Mouse (Mus musculus) stomach, embryonic 14.5 days (tissue): Measurements from ENCODE around the gene Arhgdib. TPM values are rescaled to one million over a fixed set of nuclear protein-coding genes. Genes with fewer than 3 reads are reported as not detected.

Experiments used
- ATAC-seq: fragments of 200-750 bp; cut with Nextera tagmentation; 2 replicates; pipeline ENCODE4 v1.8.0; 2017; ENCODE audit warnings: low read depth, moderate TSS enrichment; ENCODE audit not compliant: insufficient number of reproducible peaks, insufficient read depth, low FRiP score
- H3K27ac ChIP-seq: fragments of 300-500 bp; sonication (generic); 2 replicates; pipeline ENCODE4 v1.5.1; 2014; ENCODE audit warnings: mild to moderate bottlenecking, low read length, moderate library complexity, mixed read lengths
- H3K27me3 ChIP-seq: fragments of 300-500 bp; sonication (generic); 2 replicates; pipeline ENCODE4 v1.6.1; 2014; ENCODE audit warnings: low read length, control low read depth, mixed read lengths; ENCODE audit not compliant: control insufficient read depth, insufficient read depth
- H3K36me3 ChIP-seq: fragments of 300-500 bp; sonication (generic); 2 replicates; pipeline ENCODE4 v1.6.1; 2014; ENCODE audit warnings: mild to moderate bottlenecking, control low read depth, low read length, moderate library complexity, mixed read lengths; ENCODE audit not compliant: control insufficient read depth, insufficient read depth
- H3K4me1 ChIP-seq: fragments of 300-500 bp; sonication (generic); 2 replicates; pipeline ENCODE4 v1.6.1; 2014; ENCODE audit warnings: low read length, control low read depth, mixed read lengths; ENCODE audit not compliant: control insufficient read depth, insufficient read depth
- H3K4me2 ChIP-seq: fragments of 300-500 bp; sonication (generic); replicated peaks from 2 replicates; pipeline ENCODE4 v1.6.1; 2014; ENCODE audit warnings: low read depth, low read length, control low read depth
- H3K4me3 ChIP-seq: fragments of 300-500 bp; sonication (generic); 2 replicates; pipeline ENCODE4 v1.5.1; 2014; ENCODE audit warnings: low read depth, low read length, control low read depth
- H3K9ac ChIP-seq: fragments of 300-500 bp; sonication (generic); replicated peaks from 2 replicates; pipeline ENCODE4 v1.6.1; 2014; ENCODE audit warnings: low read depth, mild to moderate bottlenecking, control low read depth, low read length, moderate library complexity, mixed read lengths
- H3K9me3 ChIP-seq: fragments of 300-500 bp; sonication (generic); 2 replicates; pipeline ENCODE4 v1.6.1; 2016; ENCODE audit warnings: low read depth, low read length, control low read depth; ENCODE audit not compliant: control insufficient read depth
- WGBS: fragments of 180-500 bp; shearing (Covaris S2); extraction: QIAGEN DNeasy Blood & Tissue Kit; methylation state at CpG from one replicate; pipeline ENCODE4 v1.1.7; 2014; 5-methylcytosine and 5-hydroxymethylcytosine counted together
- polyA plus RNA-seq: library from polyadenylated mRNA; unstranded; fragments of >200 nt; fragmentation: Nextera tagmentation; extraction: Ambion mirVana; gene quantifications from 2 replicates; pipeline ENCODE4 v1.2.1, GENCODE M21; 2014

Arhgdib gene
- polyA plus RNA-seq, 1 experiment from 2014 or later: 58.0 TPM

GRCm38 (mm10) chr6:136910247-136910890 lies 31.3 kb downstream of the Arhgdib start:
- H3K4me2 ChIP-seq: no peak overlapping the region
- H3K9me3 ChIP-seq: no peaks in the 10 kb centered on the region
- peaks cover 43% of the 10 kb centered on the region for H3K4me1 ChIP-seq
- no peaks in the 10 kb centered on the region for H3K36me3 ChIP-seq
- H3K27me3 ChIP-seq: no peaks in the 10 kb centered on the region
- H3K27ac ChIP-seq: peak overlapping the region; percentile 80
- no peak overlapping the region for H3K4me3 ChIP-seq
- no peak overlapping the region for H3K9ac ChIP-seq
- 54% methylated on average over 9 of the region's 9 CpGs for WGBS
- ATAC-seq: 0 out of 2 replicates have a peak, but pooled peaks have one; percentile 21

DNA sequence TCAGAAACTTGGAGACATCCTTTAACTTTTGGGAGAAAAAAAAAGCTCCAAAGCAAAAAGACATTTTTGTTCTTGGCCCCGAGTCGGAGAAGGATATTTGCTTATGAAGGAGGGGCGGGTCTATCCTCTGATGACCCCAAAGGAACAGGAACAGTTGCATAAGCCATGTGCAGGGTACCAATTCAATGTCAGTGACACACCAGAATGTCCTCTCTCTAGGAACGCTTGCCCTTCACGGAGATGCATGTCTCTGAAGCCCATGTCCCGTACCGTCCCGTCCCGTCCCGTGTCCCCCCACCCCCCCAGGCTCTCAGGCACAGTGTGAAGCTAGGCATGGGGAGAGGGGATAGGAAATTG lies 34.8 kb downstream of the Arhgdib start:
- Histone ChIP-seq H3K9ac (no peak overlapping the region), H3K4me3 (no peak overlapping the region), H3K4me1 (peaks cover 31% of the 10 kb centered on the region), H3K9me3 (no peaks in the 10 kb centered on the region), H3K27me3 (no peaks in the 10 kb centered on the region), H3K27ac (peak overlapping the region; percentile 39; the same call in 1 of the 2 replicates), H3K4me2 (no peak overlapping the region), H3K36me3 (no peaks in the 10 kb centered on the region)
- ATAC-seq: no peak
- 71% methylated on average over 10 of the region's 10 CpGs for WGBS

DNA sequence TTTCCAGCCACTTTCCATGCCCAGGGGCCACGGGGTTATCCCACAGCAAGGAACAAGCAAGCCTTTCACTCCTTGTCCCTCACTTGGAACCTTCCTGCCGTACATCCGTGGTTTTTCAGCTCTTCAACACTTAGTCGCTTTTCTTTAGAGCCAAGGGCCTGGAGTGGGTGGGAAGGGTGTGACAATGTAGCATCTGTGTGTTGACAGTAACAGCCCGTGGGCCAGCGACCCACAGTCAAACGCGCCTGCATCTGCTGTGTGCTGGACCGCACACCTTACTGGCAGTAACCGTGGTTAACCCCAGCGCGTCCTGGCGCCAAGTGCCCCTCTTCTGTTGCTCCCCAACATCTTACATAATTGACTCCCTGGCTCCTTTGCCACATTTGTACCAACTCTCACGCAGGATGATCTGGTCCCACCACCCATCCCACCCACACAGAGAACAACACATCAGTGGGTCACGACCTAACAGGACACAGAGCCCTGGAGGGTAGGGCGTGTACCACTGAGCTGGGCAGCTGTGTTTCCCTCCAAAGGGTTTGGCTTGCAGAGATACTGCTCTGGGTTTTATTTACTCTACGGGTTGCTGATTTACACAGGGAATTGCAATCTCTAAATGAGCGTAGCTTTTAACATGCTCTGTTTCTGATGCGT lies 35.3 kb downstream of the Arhgdib start:
- Histone ChIP-seq H3K4me2 (no peak overlapping the region), H3K36me3 (no peaks in the 10 kb centered on the region), H3K9ac (no peak overlapping the region), H3K4me3 (no peak overlapping the region), H3K27me3 (no peaks in the 10 kb centered on the region), H3K4me1 (peaks cover 31% of the 10 kb centered on the region), H3K9me3 (no peaks in the 10 kb centered on the region), H3K27ac (peak overlapping the region; percentile 39; the same call in 1 of the 2 replicates)
- WGBS: 71% methylated on average over 19 of the region's 19 CpGs
- no peak for ATAC-seq

DNA sequence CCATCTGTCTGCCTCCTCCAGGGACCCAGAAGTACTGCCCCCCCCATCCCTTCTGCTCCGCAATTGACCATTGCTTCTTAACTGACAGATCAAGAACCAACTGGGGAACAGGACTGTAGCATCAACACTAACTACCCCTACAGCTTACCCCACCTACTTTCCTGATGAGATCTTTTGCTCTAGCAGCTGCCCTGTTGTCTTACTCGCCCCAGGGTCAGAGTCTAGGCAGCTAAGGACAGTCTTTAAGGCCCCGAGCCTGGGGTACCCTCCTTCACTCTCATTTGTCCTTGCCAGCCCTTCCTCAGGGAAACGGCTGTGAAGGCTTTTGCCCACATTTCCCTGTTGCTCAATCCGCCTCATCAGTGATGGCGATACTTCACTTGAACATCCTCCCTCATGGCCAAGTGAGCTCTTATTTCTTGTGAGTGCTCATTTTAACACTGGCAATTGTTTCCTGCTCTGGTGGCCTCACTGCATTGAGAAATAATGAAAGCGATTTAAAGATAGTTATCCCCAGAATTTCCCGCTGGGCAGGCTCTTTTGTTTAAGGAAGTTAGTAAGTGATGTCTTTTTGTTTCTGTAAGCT lies 37.7 kb downstream of the Arhgdib start:
- no peaks in the 10 kb centered on the region for H3K36me3 ChIP-seq
- H3K4me2 ChIP-seq: no peak overlapping the region
- H3K9me3 ChIP-seq: no peaks in the 10 kb centered on the region
- no peak overlapping the region for H3K4me3 ChIP-seq
- no peak overlapping the region for H3K9ac ChIP-seq
- H3K27ac ChIP-seq: no peak overlapping the region
- H3K4me1 ChIP-seq: peaks cover 8% of the 10 kb centered on the region; the same call in 1 of the 2 replicates
- no peak for ATAC-seq
- 67% methylated on average over 8 of the region's 8 CpGs for WGBS
- H3K27me3 ChIP-seq: no peaks in the 10 kb centered on the region

DNA sequence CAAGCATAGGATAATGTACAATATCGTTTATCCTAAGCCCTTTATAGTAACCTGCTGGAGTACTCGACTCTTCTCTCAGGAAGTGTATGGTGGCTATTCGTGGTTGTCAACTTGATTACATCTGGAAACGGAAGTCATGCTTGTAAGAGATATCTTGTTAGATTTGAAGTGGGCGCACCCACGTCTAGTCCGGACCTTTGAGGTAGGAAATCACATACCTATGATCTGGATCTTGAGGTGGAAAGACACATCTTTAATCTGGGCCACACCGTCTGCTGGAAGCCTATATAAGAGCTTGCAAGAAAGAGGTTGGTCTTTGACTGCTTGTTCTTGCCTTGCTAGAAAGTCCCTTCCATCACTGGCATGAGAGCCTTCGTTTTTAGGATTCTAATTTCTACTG lies 39.2 kb downstream of the Arhgdib start:
- Histone ChIP-seq H3K27ac (no peak overlapping the region), H3K27me3 (no peaks in the 10 kb centered on the region), H3K36me3 (no peaks in the 10 kb centered on the region), H3K4me3 (no peak overlapping the region), H3K4me2 (no peak overlapping the region), H3K9ac (no peak overlapping the region), H3K9me3 (no peaks in the 10 kb centered on the region), H3K4me1 (peaks cover 14% of the 10 kb centered on the region; the same call in 1 of the 2 replicates)
- ATAC-seq: no peak
- 87% methylated on average over 9 of the region's 9 CpGs for WGBS

GRCm38 (mm10) chr6:136901010-136901409 lies 40.7 kb downstream of the Arhgdib start:
- H3K27ac ChIP-seq: peak overlapping the region; percentile 27; the same call in 1 of the 2 replicates
- no peak; the same call in 1 of the 2 replicates for ATAC-seq
- no peak overlapping the region for H3K4me3 ChIP-seq
- 55% methylated on average over 2 of the region's 2 CpGs for WGBS
- H3K9me3 ChIP-seq: no peaks in the 10 kb centered on the region
- no peaks in the 10 kb centered on the region for H3K27me3 ChIP-seq
- peaks cover 8% of the 10 kb centered on the region; the same call in 1 of the 2 replicates for H3K4me1 ChIP-seq
- no peaks in the 10 kb centered on the region for H3K36me3 ChIP-seq
- no peak overlapping the region for H3K4me2 ChIP-seq
- H3K9ac ChIP-seq: no peak overlapping the region

GRCm38 (mm10) chr6:136900369-136901009 lies 41.2 kb downstream of the Arhgdib start:
- 34% methylated on average over 4 of the region's 4 CpGs for WGBS
- Histone ChIP-seq H3K4me2 (no peak overlapping the region), H3K9me3 (no peaks in the 10 kb centered on the region), H3K27me3 (no peaks in the 10 kb centered on the region), H3K27ac (peak overlapping the region; percentile 27; the same call in 1 of the 2 replicates), H3K4me1 (peaks cover 8% of the 10 kb centered on the region; the same call in 1 of the 2 replicates), H3K4me3 (no peak overlapping the region), H3K9ac (no peak overlapping the region), H3K36me3 (no peaks in the 10 kb centered on the region)
- peak; percentile 59 for ATAC-seq

- Histone ChIP-seq H3K9ac (no peak overlapping the region), H3K4me2 (no peak overlapping the region), H3K9me3 (no peaks in the 10 kb centered on the region), H3K27ac (no peak overlapping the region; the same call in 1 of the 2 replicates), H3K36me3 (no peaks in the 10 kb centered on the region), H3K4me3 (no peak overlapping the region), H3K4me1 (peaks cover 16% of the 10 kb centered on the region), H3K27me3 (no peaks in the 10 kb centered on the region)
- WGBS: 72% methylated on average over 2 of the region's 2 CpGs
- no peak for ATAC-seq
These were observed 42.7 kb downstream of the Arhgdib start for GRCm38 (mm10) chr6:136898954-136899353.
